Mouse (Mus musculus): ENCODE measurements around the gene Ufc1. TPM values are rescaled to one million over a fixed set of nuclear protein-coding genes. Genes with fewer than 3 reads are reported as not detected.

Gene Ufc1
- polyA plus RNA-seq, 1 experiment from 2014 or later: 102 TPM

DNA sequence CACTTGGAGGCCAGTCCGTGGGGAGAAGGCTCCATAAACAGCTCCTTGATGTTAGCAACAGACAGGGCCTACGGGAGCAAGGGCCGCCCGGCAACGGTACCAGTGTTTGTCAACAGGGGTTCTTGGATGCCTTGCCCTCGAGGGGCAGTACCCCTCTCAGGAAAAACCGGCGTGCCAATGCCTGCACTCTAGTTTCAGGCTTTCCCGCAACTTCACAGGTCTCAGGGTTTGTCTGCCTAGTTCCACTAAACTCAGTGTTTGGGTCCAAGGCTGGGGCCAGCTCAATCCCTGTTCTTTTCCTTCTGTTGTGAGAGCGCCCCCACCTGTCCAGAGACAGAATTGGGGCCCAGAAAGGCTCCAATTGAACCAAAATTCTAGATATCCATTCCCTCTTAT lies 13.3 kb downstream of the Ufc1 start:
- Histone ChIP-seq H3K27ac (ENCODE audit: low read length) (peak overlapping the region; percentile 71), H3K4me3 (replicated peaks; ENCODE audit: low read length) (peak overlapping the region; percentile 72), H3K9me3 (ENCODE audit: control insufficient read depth, low read length) (no peaks in the 10 kb centered on the region), H3K27me3 (replicated peaks; ENCODE audit: control insufficient read depth, insufficient read depth, low read length) (no peaks in the 10 kb centered on the region), H3K9ac (replicated peaks; ENCODE audit: low read depth, low read length) (peak overlapping the region; percentile 50), H3K4me1 (replicated peaks; ENCODE audit: control insufficient read depth, insufficient read depth, low read length) (peaks cover 30% of the 10 kb centered on the region), H3K4me2 (ENCODE audit: low read length) (peak overlapping the region; percentile 68), H3K36me3 (ENCODE audit: control insufficient read depth, insufficient read depth) (peaks cover 16% of the 10 kb centered on the region)
- ATAC-seq: peak; percentile 26
- 0% methylated on average over 10 of the region's 10 CpGs for WGBS

DNA sequence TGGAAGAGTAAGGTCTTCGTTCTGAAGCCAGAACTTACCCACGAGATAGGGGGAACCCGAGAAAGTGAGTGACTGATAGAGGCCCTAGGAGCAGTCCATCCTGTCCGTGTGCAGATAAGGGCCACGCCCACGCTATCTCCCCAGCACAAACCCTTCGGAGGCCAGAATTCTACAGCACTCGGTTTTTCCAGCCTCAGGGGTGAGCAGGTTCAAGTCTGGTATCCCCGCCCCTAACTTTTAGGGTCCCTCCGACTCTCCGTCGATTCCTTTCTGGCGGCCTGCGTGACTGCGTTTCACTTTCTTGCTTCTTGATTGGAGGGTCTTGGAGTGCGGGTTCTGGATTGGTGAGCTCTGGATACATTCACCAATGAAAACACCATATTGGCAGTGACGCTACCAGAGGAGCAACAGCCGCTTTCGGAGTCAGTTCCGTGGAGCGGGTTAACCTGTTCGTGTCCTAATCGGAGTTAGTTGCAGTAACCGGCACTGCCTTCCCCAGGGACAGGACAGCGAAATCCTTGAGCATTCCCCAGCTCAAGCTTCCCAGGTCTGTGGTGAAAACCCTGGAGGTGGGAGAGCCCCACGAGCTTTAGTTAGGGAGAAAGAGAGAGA lies 13.8 kb downstream of the Ufc1 start, which contains the start of gene Ppox:
Ppox (minus strand) TSS at position 271 of the 612 bp plus-strand sequence.
- H3K4me2 ChIP-seq (ENCODE audit: low read length): peak within 1 kb of the TSS; percentile 84
- H3K9me3 ChIP-seq (ENCODE audit: control insufficient read depth, low read length): no peaks in the 10 kb centered on the region
- H3K36me3 ChIP-seq (ENCODE audit: control insufficient read depth, insufficient read depth): peaks cover 20% of the 10 kb centered on the region
- peak within 1 kb of the TSS; percentile 76 for H3K9ac ChIP-seq (replicated peaks; ENCODE audit: low read depth, low read length)
- H3K4me3 ChIP-seq (replicated peaks; ENCODE audit: low read length): peak within 1 kb of the TSS; percentile 72
- peaks cover 26% of the 10 kb centered on the region for H3K4me1 ChIP-seq (replicated peaks; ENCODE audit: control insufficient read depth, insufficient read depth, low read length)
- WGBS: under 1% methylated on average over 26 of the region's 26 CpGs
- H3K27me3 ChIP-seq (replicated peaks; ENCODE audit: control insufficient read depth, insufficient read depth, low read length): no peaks in the 10 kb centered on the region
- H3K27ac ChIP-seq (ENCODE audit: low read length): peak within 1 kb of the TSS; percentile 71
- peak; percentile 99 for ATAC-seq

DNA sequence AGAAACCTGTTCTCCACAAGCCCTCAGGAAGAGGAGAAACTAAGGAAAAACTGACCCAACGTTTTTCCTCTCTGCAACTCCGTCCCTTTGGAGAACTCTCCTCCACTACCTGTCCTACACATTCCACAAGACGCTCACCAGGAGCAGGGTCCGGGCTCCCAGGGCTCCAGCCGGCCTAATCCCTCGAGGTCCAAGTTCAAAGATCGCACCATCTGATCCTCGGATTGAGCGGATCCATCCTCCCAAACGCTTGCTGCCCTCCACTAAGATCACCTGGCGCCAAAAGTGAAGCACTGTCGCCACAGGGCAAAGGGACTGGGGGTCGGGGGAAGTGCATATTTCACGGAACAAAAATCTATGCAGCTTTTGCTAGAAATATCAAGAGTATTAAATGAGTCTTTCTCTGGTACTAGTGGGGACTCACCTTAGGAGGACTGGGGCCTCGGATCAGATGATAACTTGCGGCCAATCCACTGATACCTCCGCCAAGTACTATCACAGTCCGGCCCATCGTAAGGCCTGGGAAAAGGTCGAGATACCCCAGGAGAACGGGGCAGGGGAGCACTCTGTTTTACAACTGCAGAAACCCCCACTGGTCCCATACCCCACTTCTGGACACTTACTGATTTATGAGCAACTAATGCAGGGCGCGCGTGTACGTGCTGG lies 14.4 kb downstream of the Ufc1 start:
- no peaks in the 10 kb centered on the region for H3K9me3 ChIP-seq (ENCODE audit: control insufficient read depth, low read length)
- ATAC-seq: no peak; the same call in 1 of the 2 replicates
- peak overlapping the region; percentile 84 for H3K4me2 ChIP-seq (ENCODE audit: low read length)
- peak overlapping the region; percentile 72 for H3K4me3 ChIP-seq (replicated peaks; ENCODE audit: low read length)
- WGBS: 1% methylated on average over 25 of the region's 25 CpGs
- peaks cover 20% of the 10 kb centered on the region for H3K4me1 ChIP-seq (replicated peaks; ENCODE audit: control insufficient read depth, insufficient read depth, low read length)
- no peaks in the 10 kb centered on the region for H3K27me3 ChIP-seq (replicated peaks; ENCODE audit: control insufficient read depth, insufficient read depth, low read length)
- H3K9ac ChIP-seq (replicated peaks; ENCODE audit: low read depth, low read length): peak overlapping the region; percentile 76
- peaks cover 23% of the 10 kb centered on the region for H3K36me3 ChIP-seq (ENCODE audit: control insufficient read depth, insufficient read depth)
- H3K27ac ChIP-seq (ENCODE audit: low read length): no peak overlapping the region

DNA sequence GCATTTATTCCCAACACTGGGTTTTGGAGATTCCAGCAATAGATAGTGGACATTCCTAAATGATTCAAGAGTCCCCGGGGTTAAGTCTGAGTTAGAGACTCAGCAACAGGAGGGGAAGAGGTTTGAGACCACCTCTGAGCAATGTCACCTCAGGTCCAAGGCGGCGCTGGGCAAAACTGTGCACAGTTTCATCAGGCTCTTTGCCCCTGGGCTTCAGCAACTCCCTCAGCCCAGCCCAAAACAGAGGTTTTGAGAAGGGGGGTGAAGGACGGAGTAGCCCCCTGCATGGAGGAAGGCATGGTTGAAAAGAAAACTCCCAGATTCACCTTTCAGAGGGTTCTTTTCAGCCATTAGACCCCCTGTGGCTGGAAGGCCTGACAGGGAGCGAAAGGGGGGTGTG lies 15.1 kb downstream of the Ufc1 start:
- 46% methylated on average over 5 of the region's 5 CpGs for WGBS
- no peak overlapping the region for H3K27ac ChIP-seq (ENCODE audit: low read length)
- no peak overlapping the region for H3K9ac ChIP-seq (replicated peaks; ENCODE audit: low read depth, low read length)
- H3K9me3 ChIP-seq (ENCODE audit: control insufficient read depth, low read length): no peaks in the 10 kb centered on the region
- no peak overlapping the region for H3K4me3 ChIP-seq (replicated peaks; ENCODE audit: low read length)
- peaks cover 18% of the 10 kb centered on the region for H3K36me3 ChIP-seq (ENCODE audit: control insufficient read depth, insufficient read depth)
- H3K27me3 ChIP-seq (replicated peaks; ENCODE audit: control insufficient read depth, insufficient read depth, low read length): no peaks in the 10 kb centered on the region
- H3K4me2 ChIP-seq (ENCODE audit: low read length): peak overlapping the region; percentile 84
- no peak for ATAC-seq
- peaks cover 18% of the 10 kb centered on the region for H3K4me1 ChIP-seq (replicated peaks; ENCODE audit: control insufficient read depth, insufficient read depth, low read length)

DNA sequence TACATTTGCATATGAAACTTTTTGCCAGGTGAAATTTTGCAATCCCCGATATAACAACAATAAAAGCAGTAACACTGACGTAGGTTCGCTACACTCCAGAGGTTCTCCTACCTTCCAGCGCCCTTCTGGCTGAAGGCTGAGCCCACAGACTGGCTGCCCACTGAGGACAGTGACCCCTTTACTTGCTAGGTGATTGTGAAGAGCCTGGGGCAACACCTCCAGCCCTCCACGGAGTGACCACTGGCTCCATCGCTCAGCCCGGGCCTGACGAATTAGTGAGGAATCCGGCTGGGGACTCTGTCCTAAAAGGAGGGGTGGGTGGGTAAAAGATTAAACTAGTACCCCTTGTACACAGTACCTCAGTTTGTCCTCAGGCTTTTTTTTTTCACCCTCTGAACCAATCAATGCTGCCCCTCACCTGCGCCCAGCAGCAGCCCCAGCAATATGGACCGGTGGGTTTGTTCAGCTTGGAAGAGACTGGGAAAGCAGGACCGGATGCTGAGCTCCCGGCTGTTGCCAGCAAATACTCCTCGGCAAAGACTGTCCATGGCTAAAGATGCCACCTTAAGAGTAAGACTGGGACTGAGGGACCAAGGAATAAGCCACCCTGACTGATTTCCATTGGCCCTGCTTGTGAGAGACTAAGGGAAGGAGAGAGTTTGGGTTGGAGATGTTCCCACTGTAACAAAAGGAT lies 15.7 kb downstream of the Ufc1 start:
- no peak for ATAC-seq
- H3K27ac ChIP-seq (ENCODE audit: low read length): no peak overlapping the region
- H3K4me1 ChIP-seq (replicated peaks; ENCODE audit: control insufficient read depth, insufficient read depth, low read length): peaks cover 18% of the 10 kb centered on the region
- 90% methylated on average over 14 of the region's 14 CpGs for WGBS
- H3K4me3 ChIP-seq (replicated peaks; ENCODE audit: low read length): no peak overlapping the region
- no peaks in the 10 kb centered on the region for H3K27me3 ChIP-seq (replicated peaks; ENCODE audit: control insufficient read depth, insufficient read depth, low read length)
- peaks cover 20% of the 10 kb centered on the region for H3K36me3 ChIP-seq (ENCODE audit: control insufficient read depth, insufficient read depth)
- no peaks in the 10 kb centered on the region for H3K9me3 ChIP-seq (ENCODE audit: control insufficient read depth, low read length)
- H3K4me2 ChIP-seq (ENCODE audit: low read length): no peak overlapping the region
- H3K9ac ChIP-seq (replicated peaks; ENCODE audit: low read depth, low read length): no peak overlapping the region

DNA sequence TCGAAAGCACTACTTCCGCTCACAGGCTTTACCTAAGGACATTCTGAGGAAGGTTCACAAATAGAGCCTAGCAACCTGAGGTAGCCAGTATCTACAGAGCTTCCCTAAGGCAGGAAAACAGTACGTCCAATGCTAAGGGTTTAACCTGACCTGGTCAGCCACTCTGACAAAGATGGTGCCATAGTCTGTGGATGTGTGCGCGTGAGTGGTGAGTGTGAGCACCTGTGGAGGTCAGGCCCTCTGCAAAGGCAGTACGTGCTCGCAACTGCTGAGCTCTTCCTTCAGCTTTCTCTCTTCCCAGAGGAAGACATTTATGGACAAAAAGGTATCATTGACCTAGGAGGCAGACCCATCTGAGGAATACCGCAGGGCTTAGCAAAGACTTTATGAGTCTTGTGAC lies 16.4 kb downstream of the Ufc1 start:
- ATAC-seq: no peak
- Histone ChIP-seq H3K9ac (replicated peaks; ENCODE audit: low read depth, low read length) (no peak overlapping the region), H3K9me3 (ENCODE audit: control insufficient read depth, low read length) (no peaks in the 10 kb centered on the region), H3K4me3 (replicated peaks; ENCODE audit: low read length) (no peak overlapping the region), H3K4me1 (replicated peaks; ENCODE audit: control insufficient read depth, insufficient read depth, low read length) (peaks cover 18% of the 10 kb centered on the region), H3K27ac (ENCODE audit: low read length) (no peak overlapping the region), H3K4me2 (ENCODE audit: low read length) (no peak overlapping the region), H3K36me3 (ENCODE audit: control insufficient read depth, insufficient read depth) (peaks cover 22% of the 10 kb centered on the region), H3K27me3 (replicated peaks; ENCODE audit: control insufficient read depth, insufficient read depth, low read length) (no peaks in the 10 kb centered on the region)
- WGBS: 95% methylated on average over 8 of the region's 8 CpGs

DNA sequence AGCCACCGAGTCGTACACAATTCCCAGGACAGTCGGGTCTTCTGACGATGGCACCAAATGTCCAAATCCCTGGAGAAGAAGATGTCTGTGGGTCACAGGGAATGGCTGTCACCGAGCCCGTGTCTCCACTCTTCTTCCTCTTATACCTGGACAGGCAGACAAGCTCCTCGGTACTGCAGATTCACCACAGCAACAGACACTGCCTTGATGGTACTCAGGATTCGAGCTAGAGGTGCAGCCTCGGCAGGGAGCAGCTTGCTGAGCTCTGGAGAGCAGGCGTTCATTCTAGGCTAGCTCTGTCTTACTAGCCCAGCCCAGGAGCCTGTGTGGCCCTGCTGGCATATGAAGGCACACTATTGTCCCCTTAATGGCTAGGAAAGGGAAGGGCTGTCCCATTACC lies 17.1 kb downstream of the Ufc1 start:
- WGBS: 90% methylated on average over 10 of the region's 10 CpGs
- Histone ChIP-seq H3K36me3 (ENCODE audit: control insufficient read depth, insufficient read depth) (peaks cover 22% of the 10 kb centered on the region), H3K9ac (replicated peaks; ENCODE audit: low read depth, low read length) (no peak overlapping the region), H3K4me2 (ENCODE audit: low read length) (no peak overlapping the region), H3K27me3 (replicated peaks; ENCODE audit: control insufficient read depth, insufficient read depth, low read length) (no peaks in the 10 kb centered on the region), H3K9me3 (ENCODE audit: control insufficient read depth, low read length) (no peaks in the 10 kb centered on the region), H3K27ac (ENCODE audit: low read length) (no peak overlapping the region), H3K4me3 (replicated peaks; ENCODE audit: low read length) (no peak overlapping the region), H3K4me1 (replicated peaks; ENCODE audit: control insufficient read depth, insufficient read depth, low read length) (peaks cover 18% of the 10 kb centered on the region)
- no peak for ATAC-seq

DNA sequence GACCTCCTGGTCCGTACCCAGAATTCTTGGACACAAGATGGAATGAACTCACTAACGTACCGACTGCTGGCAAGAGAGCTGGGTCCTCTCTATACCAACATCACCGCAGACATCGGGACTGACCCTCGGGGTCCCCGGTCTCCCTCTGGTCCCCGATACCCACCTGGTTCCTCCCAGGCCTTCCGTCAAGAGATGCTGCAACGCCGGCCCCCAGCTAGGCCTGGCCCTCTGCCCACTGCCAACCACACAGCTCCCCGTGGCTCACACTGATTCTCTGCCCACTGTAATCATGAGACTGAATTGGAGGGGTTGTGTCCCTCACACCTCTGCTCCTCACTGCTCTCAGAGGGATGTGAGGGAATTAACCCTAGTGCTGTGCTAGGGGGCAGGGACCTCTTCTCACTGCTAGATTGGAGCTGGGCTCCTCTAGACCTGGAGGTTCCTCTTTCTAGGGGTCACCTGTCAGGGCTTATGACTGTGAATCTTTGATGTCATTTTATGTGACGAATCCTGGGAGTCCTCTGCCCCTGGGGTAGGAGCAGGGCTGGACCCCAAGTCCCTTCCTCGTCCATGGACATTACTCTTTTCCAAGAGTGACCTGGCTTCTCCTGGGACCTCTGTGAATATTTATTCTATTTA lies 18.6 kb downstream of the Ufc1 start:
- no peaks in the 10 kb centered on the region for H3K27me3 ChIP-seq (replicated peaks; ENCODE audit: control insufficient read depth, insufficient read depth, low read length)
- no peak overlapping the region for H3K4me2 ChIP-seq (ENCODE audit: low read length)
- 96% methylated on average over 14 of the region's 14 CpGs for WGBS
- H3K9me3 ChIP-seq (ENCODE audit: control insufficient read depth, low read length): no peaks in the 10 kb centered on the region
- no peak overlapping the region for H3K4me3 ChIP-seq (replicated peaks; ENCODE audit: low read length)
- ATAC-seq: no peak
- H3K4me1 ChIP-seq (replicated peaks; ENCODE audit: control insufficient read depth, insufficient read depth, low read length): peaks cover 20% of the 10 kb centered on the region
- no peak overlapping the region for H3K27ac ChIP-seq (ENCODE audit: low read length)
- peaks cover 26% of the 10 kb centered on the region for H3K36me3 ChIP-seq (ENCODE audit: control insufficient read depth, insufficient read depth)
- H3K9ac ChIP-seq (replicated peaks; ENCODE audit: low read depth, low read length): no peak overlapping the region

DNA sequence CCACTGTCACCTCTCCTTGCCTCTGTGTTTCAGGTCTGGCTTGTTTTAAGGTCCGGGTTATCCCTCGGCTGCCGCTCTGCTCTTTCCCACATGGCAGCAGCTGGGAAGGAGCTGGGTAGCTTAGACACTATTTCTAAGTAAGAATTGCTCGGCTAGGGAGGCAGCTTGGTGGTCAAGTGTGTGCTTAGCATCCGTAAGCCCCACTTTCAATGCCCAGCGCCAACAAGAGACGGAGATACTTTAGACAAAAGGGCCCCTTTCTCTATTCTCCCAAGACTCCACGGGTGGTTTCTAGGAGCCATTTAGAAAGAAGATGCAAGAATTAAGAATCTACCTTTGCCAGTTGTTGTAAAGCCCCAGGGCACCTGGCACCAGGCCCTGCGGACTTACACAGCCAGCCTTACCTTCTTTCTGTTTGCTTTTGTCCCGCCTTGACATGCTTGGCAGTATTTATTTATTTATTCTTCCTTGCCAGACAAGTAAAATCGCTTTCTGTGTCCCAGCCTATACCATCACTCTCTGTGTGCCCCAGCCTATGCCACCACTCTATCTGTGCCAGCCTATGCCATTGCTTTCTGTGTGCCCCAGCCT lies 19.6 kb downstream of the Ufc1 start:
- peaks cover 26% of the 10 kb centered on the region for H3K36me3 ChIP-seq (ENCODE audit: control insufficient read depth, insufficient read depth)
- no peak for ATAC-seq
- H3K4me1 ChIP-seq (replicated peaks; ENCODE audit: control insufficient read depth, insufficient read depth, low read length): peaks cover 23% of the 10 kb centered on the region
- H3K27me3 ChIP-seq (replicated peaks; ENCODE audit: control insufficient read depth, insufficient read depth, low read length): no peaks in the 10 kb centered on the region
- H3K9ac ChIP-seq (replicated peaks; ENCODE audit: low read depth, low read length): no peak overlapping the region
- H3K4me3 ChIP-seq (replicated peaks; ENCODE audit: low read length): no peak overlapping the region
- H3K4me2 ChIP-seq (ENCODE audit: low read length): no peak overlapping the region
- 70% methylated on average over 11 of the region's 11 CpGs for WGBS
- H3K27ac ChIP-seq (ENCODE audit: low read length): no peak overlapping the region
- no peaks in the 10 kb centered on the region for H3K9me3 ChIP-seq (ENCODE audit: control insufficient read depth, low read length)
